Mouse (Mus musculus) neural tube, embryonic 11.5 days (tissue): ENCODE measurements at regions not wholly inside any gene's neighbourhood (a gene's known extent, or its start where the extent isn't known, plus 50 kb on each side); places are given as distances from the start of the nearest gene placed in this dataset.

ENCODE experiments used
- ATAC-seq: fragments of 200-750 bp; cut with Nextera tagmentation; 2 replicates; pipeline ENCODE4 v1.8.0; 2017; ENCODE audit warnings: moderate number of reproducible peaks, mild to moderate bottlenecking, moderate TSS enrichment, moderate library complexity; ENCODE audit not compliant: insufficient read depth, low FRiP score, low TSS enrichment
- DNase-seq: peaks from one replicate; pipeline ENCODE4 v3.0.0-alpha.2; 2015; ENCODE audit warnings: low spot score
- H3K27ac ChIP-seq: fragments of 300-500 bp; sonication (generic); 2 replicates; pipeline ENCODE4 v1.5.1; 2014; ENCODE audit warnings: low read depth, mild to moderate bottlenecking, low read length
- H3K27me3 ChIP-seq: fragments of 300-500 bp; sonication (generic); 2 replicates; pipeline ENCODE4 v1.6.1; 2014; ENCODE audit warnings: mild to moderate bottlenecking, low read length, mixed read lengths; ENCODE audit not compliant: control insufficient read depth, insufficient read depth
- H3K36me3 ChIP-seq: fragments of 300-500 bp; sonication (generic); 2 replicates; pipeline ENCODE4 v1.6.1; 2014; ENCODE audit warnings: mild to moderate bottlenecking, low read length, moderate library complexity, mixed read lengths; ENCODE audit not compliant: control insufficient read depth, insufficient read depth
- H3K4me1 ChIP-seq: fragments of 300-500 bp; sonication (generic); 2 replicates; pipeline ENCODE4 v1.6.1; 2014; ENCODE audit warnings: low read length, mixed read lengths; ENCODE audit not compliant: control insufficient read depth, insufficient read depth
- H3K4me2 ChIP-seq: fragments of 300-500 bp; sonication (generic); 2 replicates; pipeline ENCODE4 v1.6.1; 2014; ENCODE audit warnings: low read depth, mild to moderate bottlenecking, moderate library complexity
- H3K4me3 ChIP-seq: fragments of 300-500 bp; sonication (generic); 2 replicates; pipeline ENCODE4 v1.5.1; 2014; ENCODE audit warnings: low read depth, low read length
- H3K9ac ChIP-seq: fragments of 300-500 bp; sonication (generic); 2 replicates; pipeline ENCODE4 v1.6.1; 2014; ENCODE audit warnings: mild to moderate bottlenecking, low read length
- H3K9me3 ChIP-seq: fragments of 300-500 bp; sonication (generic); 2 replicates; pipeline ENCODE4 v1.6.1; 2016; ENCODE audit warnings: low read length; ENCODE audit not compliant: control insufficient read depth
- WGBS: fragments of 180-500 bp; shearing (Covaris S2); extraction: QIAGEN DNeasy Blood & Tissue Kit; methylation state at CpG from one replicate; pipeline ENCODE4 v1.1.7; 2014; 5-methylcytosine and 5-hydroxymethylcytosine counted together

DNA sequence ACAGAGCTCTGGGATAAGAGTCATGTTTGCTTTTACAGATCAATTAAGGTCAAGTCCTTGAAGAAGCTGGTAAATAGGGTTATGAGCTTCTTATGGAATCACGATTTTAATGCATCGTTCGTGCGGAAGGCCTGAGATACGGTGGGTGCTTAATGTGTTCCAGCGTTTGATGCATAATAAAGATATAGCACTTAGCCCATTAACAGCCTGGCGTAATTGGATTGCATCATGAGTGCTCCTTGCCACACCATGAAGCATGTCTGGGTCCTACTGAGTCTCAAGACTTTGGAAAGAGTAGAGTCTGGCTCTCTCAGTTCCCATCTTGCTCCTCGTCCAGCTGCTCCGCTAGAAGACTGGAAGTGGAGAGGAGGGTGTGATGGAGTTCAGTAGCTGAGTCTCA lies 72.6 kb downstream of the Zfp36l1 start:
- ATAC-seq = no peak
- Histone ChIP-seq H3K4me2 (no peak overlapping the region), H3K4me1 (no peaks in the 10 kb centered on the region; the same call in 1 of the 2 replicates), H3K27me3 (no peaks in the 10 kb centered on the region), H3K4me3 (no peak overlapping the region), H3K27ac (no peak overlapping the region), H3K9ac (no peak overlapping the region), H3K36me3 (no peaks in the 10 kb centered on the region), H3K9me3 (no peaks in the 10 kb centered on the region)
- WGBS = 89% methylated on average over 9 of the region's 9 CpGs
- DNase-seq = no peak

DNA sequence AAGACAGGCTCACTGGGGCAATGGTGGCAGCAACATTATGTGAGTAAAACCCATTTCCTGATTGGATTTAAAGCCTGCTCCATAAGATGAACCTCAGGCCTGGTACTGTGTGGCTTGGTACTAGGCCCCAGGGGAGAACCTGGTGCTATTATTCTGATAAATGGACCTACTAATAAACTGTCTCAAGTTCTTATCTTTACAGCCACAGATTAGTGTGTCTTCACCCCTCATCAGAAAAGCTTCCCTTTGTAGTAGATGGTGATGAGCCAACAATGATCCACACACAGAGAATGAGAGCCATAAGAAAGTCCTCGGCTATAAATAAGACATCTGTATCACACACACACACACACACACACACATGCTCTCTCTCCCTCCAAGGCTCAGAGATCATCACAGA lies 73.7 kb downstream of the Zfp36l1 start:
- ATAC-seq (no peak), DNase-seq (no peak)
- no peak overlapping the region for H3K27ac ChIP-seq
- WGBS = 76% methylated on average over 1 of the region's 1 CpGs
- no peak overlapping the region for H3K4me3 ChIP-seq
- H3K9me3 ChIP-seq = no peaks in the 10 kb centered on the region
- no peaks in the 10 kb centered on the region for H3K27me3 ChIP-seq
- H3K4me2 ChIP-seq = no peak overlapping the region
- H3K9ac ChIP-seq = no peak overlapping the region
- H3K36me3 ChIP-seq = no peaks in the 10 kb centered on the region
- H3K4me1 ChIP-seq = no peaks in the 10 kb centered on the region; the same call in 1 of the 2 replicates

DNA sequence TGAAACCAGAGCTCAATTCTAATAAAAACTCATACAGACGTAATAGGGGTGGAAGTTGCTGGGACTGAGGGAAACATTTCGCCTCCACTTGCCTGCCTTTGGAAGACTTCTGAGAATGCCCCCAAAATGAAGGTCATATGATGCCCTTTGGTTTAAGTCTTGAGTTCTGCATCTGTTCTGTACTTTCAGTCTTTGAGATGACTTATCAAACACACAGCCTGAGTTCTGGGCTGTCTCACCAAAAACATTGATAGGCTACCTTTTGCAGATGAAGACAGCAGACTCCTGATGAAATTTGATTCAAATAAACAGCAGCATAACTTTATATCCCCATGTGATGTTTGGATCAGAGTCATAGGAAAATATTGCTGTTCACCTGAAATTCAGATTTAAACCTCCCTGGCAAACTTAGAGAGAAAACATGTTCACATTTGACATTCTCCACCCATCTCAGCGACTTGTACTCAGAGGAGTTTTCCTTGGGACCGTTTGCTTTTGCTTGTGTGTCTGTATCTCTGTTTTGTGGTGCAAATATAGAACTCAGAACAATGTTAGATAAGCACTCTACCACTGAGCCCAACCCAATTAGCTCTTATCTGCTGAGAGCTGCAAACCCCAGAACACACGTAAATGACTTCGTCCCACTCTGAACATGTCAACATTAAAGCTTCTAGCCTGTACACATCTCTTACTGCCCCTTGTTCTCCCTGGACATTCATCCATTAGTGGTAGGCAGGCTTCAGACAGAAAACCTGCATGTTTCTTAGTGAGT lies 77.1 kb downstream of the Zfp36l1 start:
- WGBS = 92% methylated on average over 6 of the region's 6 CpGs
- ATAC-seq = no peak

DNA sequence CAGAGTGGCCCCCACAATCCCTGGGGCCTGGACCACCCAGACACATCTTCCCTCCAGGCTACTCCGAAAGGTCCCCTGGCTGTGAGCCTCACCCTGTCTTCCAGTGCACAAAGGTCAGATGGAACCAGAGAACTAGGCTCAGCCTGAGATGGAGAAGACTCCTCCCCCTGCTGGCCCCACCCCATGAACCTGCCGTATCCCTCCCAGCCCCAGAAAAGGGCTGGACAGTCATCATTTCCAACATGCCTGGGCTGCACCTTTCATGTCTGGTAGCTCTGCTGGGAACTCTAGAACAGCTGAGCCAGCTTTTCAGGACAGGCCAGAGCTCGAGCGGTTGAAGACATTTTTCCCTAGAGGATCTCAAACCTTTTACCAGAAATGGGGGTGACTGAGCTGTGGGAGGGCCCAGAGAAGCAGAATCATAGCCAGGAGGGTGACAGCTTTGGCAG lies 77.8 kb downstream of the Zfp36l1 start:
- WGBS = 55% methylated on average over 4 of the region's 4 CpGs
- H3K4me3 ChIP-seq = no peak overlapping the region
- DNase-seq = no peak
- H3K9ac ChIP-seq = no peak overlapping the region
- no peak overlapping the region for H3K4me2 ChIP-seq
- no peaks in the 10 kb centered on the region for H3K9me3 ChIP-seq
- ATAC-seq = no peak
- H3K27ac ChIP-seq = no peak overlapping the region
- H3K36me3 ChIP-seq = no peaks in the 10 kb centered on the region
- no peaks in the 10 kb centered on the region; the same call in 1 of the 2 replicates for H3K4me1 ChIP-seq
- H3K27me3 ChIP-seq = no peaks in the 10 kb centered on the region

More for the DNA sequence above, 77.1 kb downstream of the Zfp36l1 start:
- Histone ChIP-seq H3K4me1 (no peaks in the 10 kb centered on the region; the same call in 1 of the 2 replicates), H3K36me3 (no peaks in the 10 kb centered on the region), H3K9ac (no peak overlapping the region), H3K27ac (no peak overlapping the region), H3K9me3 (no peaks in the 10 kb centered on the region), H3K4me2 (no peak overlapping the region), H3K4me3 (no peak overlapping the region), H3K27me3 (no peaks in the 10 kb centered on the region)
- DNase-seq = no peak

DNA sequence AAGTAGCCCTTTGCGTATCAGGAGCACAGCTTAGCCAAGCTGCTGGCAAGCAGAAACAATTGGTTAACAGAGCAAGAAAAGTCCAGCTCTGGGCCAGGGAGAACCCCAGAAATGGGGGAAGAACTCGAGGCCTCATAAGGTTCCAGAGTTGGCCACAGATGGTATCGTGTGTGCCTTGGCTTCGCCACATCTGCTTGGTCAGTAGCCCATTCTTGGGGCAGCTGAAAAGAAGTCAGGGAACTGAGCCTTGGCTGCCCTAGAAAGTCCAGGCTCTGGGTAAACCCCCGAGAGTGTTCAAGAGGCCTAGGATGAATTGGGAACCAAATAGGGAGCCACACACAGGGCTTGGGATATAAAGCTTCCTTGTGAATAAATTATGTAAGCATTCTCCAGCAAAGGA lies 78.7 kb downstream of the Zfp36l1 start:
- Histone ChIP-seq H3K9ac (no peak overlapping the region), H3K27me3 (no peaks in the 10 kb centered on the region), H3K4me3 (no peak overlapping the region), H3K27ac (no peak overlapping the region), H3K4me1 (no peaks in the 10 kb centered on the region; the same call in 1 of the 2 replicates), H3K9me3 (no peaks in the 10 kb centered on the region), H3K36me3 (no peaks in the 10 kb centered on the region), H3K4me2 (no peak overlapping the region)
- no peak for DNase-seq
- WGBS = 90% methylated on average over 5 of the region's 5 CpGs
- ATAC-seq = no peak

DNA sequence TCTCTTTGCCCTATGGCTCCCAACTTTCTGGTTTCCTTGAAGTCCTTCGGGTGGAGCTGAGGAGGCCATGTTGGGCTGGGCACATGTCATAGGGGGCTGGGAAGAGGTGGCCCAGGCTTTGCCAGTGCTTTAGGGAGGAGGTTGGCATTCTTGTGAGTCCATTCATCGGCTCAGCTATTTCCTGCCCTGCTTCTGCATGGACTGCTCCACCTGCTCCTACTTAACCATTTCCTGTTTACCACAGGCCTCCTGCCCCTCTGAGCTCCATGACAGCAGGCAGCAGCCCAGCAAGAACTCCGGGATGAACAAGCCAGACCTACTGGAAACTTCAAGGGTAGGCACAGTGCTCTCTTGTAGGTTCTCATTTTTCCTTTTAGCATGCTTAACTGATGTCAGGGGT lies 80.3 kb downstream of the Zfp36l1 start:
- Histone ChIP-seq H3K4me2 (no peak overlapping the region), H3K36me3 (no peaks in the 10 kb centered on the region), H3K4me1 (no peaks in the 10 kb centered on the region; the same call in 1 of the 2 replicates), H3K9me3 (no peaks in the 10 kb centered on the region), H3K27me3 (no peaks in the 10 kb centered on the region), H3K4me3 (no peak overlapping the region), H3K9ac (no peak overlapping the region), H3K27ac (no peak overlapping the region)
- ATAC-seq (no peak), DNase-seq (no peak)
- 74% methylated on average over 3 of the region's 3 CpGs for WGBS

DNA sequence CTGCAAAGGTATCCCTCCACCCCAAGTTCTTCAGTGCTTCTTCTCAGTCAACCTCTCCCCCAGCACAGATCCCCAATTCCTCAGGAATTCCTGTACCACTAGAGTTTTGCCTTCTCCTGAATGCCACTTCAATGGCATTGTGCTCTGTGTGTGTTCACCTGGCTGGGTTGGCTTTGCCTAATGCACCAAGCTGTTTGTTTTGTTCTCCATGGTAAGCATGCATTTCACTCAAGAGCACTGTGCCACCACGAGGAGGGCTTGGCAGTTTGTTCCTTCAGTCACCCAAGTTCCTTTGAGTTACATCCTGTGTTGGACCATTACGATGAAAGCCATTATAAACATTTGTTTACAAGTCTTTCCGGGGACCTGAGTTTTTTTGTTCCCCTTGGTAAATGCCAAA lies 84.5 kb downstream of the Zfp36l1 start:
- no peak for ATAC-seq
- Histone ChIP-seq H3K4me3 (no peak overlapping the region), H3K27ac (no peak overlapping the region), H3K27me3 (no peaks in the 10 kb centered on the region), H3K9me3 (no peaks in the 10 kb centered on the region), H3K4me2 (no peak overlapping the region), H3K36me3 (no peaks in the 10 kb centered on the region), H3K4me1 (peaks cover 2% of the 10 kb centered on the region), H3K9ac (no peak overlapping the region)
- DNase-seq = no peak
- 81% methylated on average over 3 of the region's 3 CpGs for WGBS

DNA sequence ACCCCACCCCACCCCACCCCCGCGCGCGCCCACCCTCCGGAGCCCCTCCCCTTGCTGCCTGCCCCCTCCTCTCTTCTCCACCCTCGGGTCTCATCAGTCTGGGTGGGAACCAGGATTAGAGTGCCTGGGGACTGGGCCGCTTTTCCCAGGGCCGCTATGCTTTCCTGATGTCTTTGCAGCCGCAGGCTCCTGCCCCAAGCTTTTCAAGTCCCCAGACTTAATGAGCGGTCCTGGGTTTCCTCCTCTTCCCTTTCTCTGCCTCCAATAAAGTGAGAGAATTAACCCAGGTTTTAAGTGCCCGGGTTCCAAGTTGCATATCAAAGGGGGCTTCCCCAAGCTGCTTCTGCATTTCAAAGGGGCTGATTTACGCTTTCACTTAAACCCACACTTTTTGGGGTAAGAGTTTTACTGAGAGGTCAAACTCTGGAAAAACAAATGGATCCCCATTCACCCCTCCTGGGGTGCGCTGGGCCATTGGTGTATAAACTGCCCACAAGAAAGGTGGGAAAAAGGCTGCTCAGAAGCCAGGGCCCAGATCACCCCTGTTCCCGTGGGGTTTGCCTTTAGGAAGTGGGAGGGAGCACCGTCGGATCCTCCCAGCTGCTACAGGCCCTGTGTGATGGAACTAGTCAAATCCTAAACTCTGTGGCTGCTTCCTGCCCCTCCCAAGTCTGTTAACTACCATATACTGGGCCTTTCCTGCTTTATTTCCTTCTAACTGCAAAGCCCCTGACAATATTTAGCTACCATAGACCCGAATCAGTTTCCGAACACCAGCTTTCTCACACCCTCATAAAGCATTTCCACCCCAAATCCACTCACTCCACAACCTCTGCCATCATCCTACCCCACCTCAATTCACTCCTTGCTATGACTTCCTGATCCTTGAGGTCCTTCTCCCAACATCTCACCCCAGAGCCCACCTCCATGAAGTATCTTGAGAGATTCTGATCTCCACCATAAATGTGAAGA lies 89.4 kb downstream of the Zfp36l1 start:
- 7% methylated on average over 15 of the region's 18 CpGs for WGBS

More for the DNA sequence above, 89.4 kb downstream of the Zfp36l1 start:
- Histone ChIP-seq H3K9ac (peak overlapping the region; percentile 30), H3K36me3 (no peaks in the 10 kb centered on the region), H3K27ac (peak overlapping the region; percentile 73), H3K4me1 (peaks cover 32% of the 10 kb centered on the region), H3K9me3 (no peaks in the 10 kb centered on the region), H3K27me3 (no peaks in the 10 kb centered on the region), H3K4me3 (no peak overlapping the region), H3K4me2 (peak overlapping the region; percentile 32; the same call in 1 of the 2 replicates)
- DNase-seq = peak; percentile 44
- 0 out of 2 replicates have a peak, but pooled peaks have one; percentile 61 for ATAC-seq
